In genomic region chr11:33204966-33205365, GRCm38 (mm10) we compare ENCODE assay signal across 22 mouse cellular contexts. TPM values are rescaled to one million over a fixed set of nuclear protein-coding genes. Genes with fewer than 3 reads are reported as not detected.
DNase-seq lines count a peak whose midpoint lies in the region; ATAC-seq lines count a peak whose summit lies in the region.
"Had no signal": no experiment of that assay in that cellular context is flagged by ENCODE, and none has a peak within 500 bp of the region (broad histone marks: within the 10 kb centered on the region; RNA-seq: fewer than 3 reads in every experiment).

No protein-coding gene starts in this region.

- H3K9me3 ChIP-seq in midbrain, embryonic 10.5 days (replicated peaks), result no peaks in the 10 kb centered on the region
- H3K9me3 ChIP-seq in midbrain, embryonic 16.5 days (replicated peaks; ENCODE audit: control insufficient read depth, low read length, poor library complexity, severe bottlenecking), result no peaks in the 10 kb centered on the region
- H3K9me3 ChIP-seq in embryonic facial prominence, embryonic 10.5 days, result no peaks in the 10 kb centered on the region
- H3K9me3 ChIP-seq in hindbrain, embryonic 15.5 days, result no peaks in the 10 kb centered on the region
- no peaks in the 10 kb centered on the region for H3K9me3 ChIP-seq in neural tube, embryonic 13.5 days
- H3K9me3 ChIP-seq: forebrain, embryonic 13.5 days; midbrain, embryonic 13.5 days had no signal

- H3K4me2 ChIP-seq in midbrain, embryonic 16.5 days (ENCODE audit: low read length), result no peak overlapping the region
- peak overlapping the region; percentile 52 for H3K4me2 ChIP-seq in hindbrain, embryonic 15.5 days
- peak overlapping the region; percentile 49 for H3K4me2 ChIP-seq in neural tube, embryonic 13.5 days
- H3K4me2 ChIP-seq: liver, embryonic 11.5 days had no signal

- ATAC-seq in midbrain, embryonic 16.5 days, result no peak
- ATAC-seq in hindbrain, embryonic 15.5 days (ENCODE audit: low FRiP score, low read depth), result no peak; the same call in 1 of the 2 replicates
- ATAC-seq in neural tube, embryonic 13.5 days (ENCODE audit: low read depth), result no peak
- ATAC-seq: forebrain, embryonic 13.5 days; midbrain, embryonic 13.5 days had no signal

- peak; percentile 41 for DNase-seq in midbrain, embryonic 10.5 days (ENCODE audit: low spot score)
- peak; percentile 36 for DNase-seq in embryonic facial prominence, embryonic 10.5 days (ENCODE audit: low spot score)
- DNase-seq in layer of hippocampus, postnatal 14 days (ENCODE audit: low spot score in 2 of 2), result no peak
- DNase-seq in heart, adult 11 months, result no peak
- DNase-seq in thymus, postnatal 4 days, result no peak
- DNase-seq: kidney, adult 9 months; thymus, adult 18-20 months had no signal

- 5% methylated on average over 3 of the region's 3 CpGs for WGBS in midbrain, embryonic 10.5 days
- 6% methylated on average over 3 of the region's 3 CpGs for WGBS in midbrain, embryonic 16.5 days
- 2% methylated on average over 3 of the region's 3 CpGs for WGBS in embryonic facial prominence, embryonic 10.5 days
- WGBS in hindbrain, embryonic 15.5 days, result 12% methylated on average over 3 of the region's 3 CpGs
- 5% methylated on average over 3 of the region's 3 CpGs for WGBS in neural tube, embryonic 13.5 days

- peaks cover 51% of the 10 kb centered on the region for H3K4me1 ChIP-seq in midbrain, embryonic 10.5 days
- peaks cover 2% of the 10 kb centered on the region; the same call in 1 of the 2 replicates for H3K4me1 ChIP-seq in midbrain, embryonic 16.5 days (ENCODE audit: control insufficient read depth, insufficient read depth, low read length)
- H3K4me1 ChIP-seq in embryonic facial prominence, embryonic 10.5 days, result peaks cover 46% of the 10 kb centered on the region
- peaks cover 35% of the 10 kb centered on the region for H3K4me1 ChIP-seq in hindbrain, embryonic 15.5 days (replicated peaks)
- peaks cover 57% of the 10 kb centered on the region for H3K4me1 ChIP-seq in neural tube, embryonic 13.5 days (replicated peaks)

- peaks cover 89% of the 10 kb centered on the region for H3K27me3 ChIP-seq in midbrain, embryonic 10.5 days (ENCODE audit: low read depth, poor library complexity, severe bottlenecking)
- peaks cover 34% of the 10 kb centered on the region for H3K27me3 ChIP-seq in midbrain, embryonic 16.5 days (ENCODE audit: control insufficient read depth, insufficient read depth, low read depth, low read length)
- peaks cover 100% of the 10 kb centered on the region for H3K27me3 ChIP-seq in embryonic facial prominence, embryonic 10.5 days (replicated peaks; ENCODE audit: low read depth, poor library complexity, severe bottlenecking)
- H3K27me3 ChIP-seq in hindbrain, embryonic 15.5 days, result peaks cover 34% of the 10 kb centered on the region
- H3K27me3 ChIP-seq in neural tube, embryonic 13.5 days, result peaks cover 77% of the 10 kb centered on the region

- H3K4me3 ChIP-seq in midbrain, embryonic 10.5 days, result peak overlapping the region; percentile 2; the same call in 1 of the 2 replicates
- H3K4me3 ChIP-seq in midbrain, embryonic 16.5 days (ENCODE audit: low read depth, low read length), result no peak overlapping the region
- H3K4me3 ChIP-seq in embryonic facial prominence, embryonic 10.5 days, result no peak overlapping the region; the same call in 1 of the 2 replicates
- peak overlapping the region; percentile 40 for H3K4me3 ChIP-seq in hindbrain, embryonic 15.5 days
- H3K4me3 ChIP-seq in neural tube, embryonic 13.5 days, result peak overlapping the region; percentile 53

- no peaks in the 10 kb centered on the region for H3K36me3 ChIP-seq in midbrain, embryonic 10.5 days
- no peaks in the 10 kb centered on the region for H3K36me3 ChIP-seq in midbrain, embryonic 16.5 days (ENCODE audit: control insufficient read depth, insufficient read depth, low read length)
- H3K36me3 ChIP-seq in embryonic facial prominence, embryonic 10.5 days (replicated peaks), result no peaks in the 10 kb centered on the region
- H3K36me3 ChIP-seq in hindbrain, embryonic 15.5 days, result no peaks in the 10 kb centered on the region
- no peaks in the 10 kb centered on the region for H3K36me3 ChIP-seq in neural tube, embryonic 13.5 days
- H3K36me3 ChIP-seq: G1E; midbrain, embryonic 13.5 days had no signal

- no peak overlapping the region for H3K27ac ChIP-seq in midbrain, embryonic 10.5 days (replicated peaks)
- H3K27ac ChIP-seq in midbrain, embryonic 16.5 days (ENCODE audit: low read length), result no peak overlapping the region
- no peak overlapping the region for H3K27ac ChIP-seq in embryonic facial prominence, embryonic 10.5 days (replicated peaks)
- H3K27ac ChIP-seq in hindbrain, embryonic 15.5 days (replicated peaks), result peak overlapping the region; percentile 72; the same call in 1 of the 2 replicates
- peak overlapping the region; percentile 88 for H3K27ac ChIP-seq in neural tube, embryonic 13.5 days (replicated peaks)
- H3K27ac ChIP-seq: forebrain, embryonic 13.5 days; macrophage; midbrain, embryonic 13.5 days had no signal

- no peak overlapping the region for H3K9ac ChIP-seq in midbrain, embryonic 16.5 days (ENCODE audit: low read depth, low read length)
- H3K9ac ChIP-seq in hindbrain, embryonic 15.5 days, result peak overlapping the region; percentile 20; the same call in 1 of the 2 replicates
- H3K9ac ChIP-seq in neural tube, embryonic 13.5 days, result peak overlapping the region; percentile 79
- H3K9ac ChIP-seq: forebrain, embryonic 13.5 days; midbrain, embryonic 13.5 days had no signal

RNA-seq across cellular contexts. Expression of gene Tlx3, which starts 1.6 kb away (rescaled TPM):
- 2.0 and 3.3 TPM in 2 replicates for polyA plus RNA-seq in midbrain, embryonic 10.5 days (2016; fragmentation: Nextera tagmentation; extraction: Ambion mirVana)
- polyA plus RNA-seq in midbrain, embryonic 16.5 days (2015; fragmentation: Nextera tagmentation; extraction: Ambion mirVana), result 0.85 and 0.89 TPM in 2 replicates
- 5.0 TPM in 2 replicates for polyA plus RNA-seq in embryonic facial prominence, embryonic 10.5 days (2016; fragmentation: Nextera tagmentation; extraction: Ambion mirVana)
- 15.0 and 18.1 TPM in 2 replicates for polyA plus RNA-seq in hindbrain, embryonic 15.5 days (2015; fragmentation: Nextera tagmentation; extraction: Ambion mirVana)
- polyA plus RNA-seq in neural tube, embryonic 13.5 days (2015; fragmentation: Nextera tagmentation; extraction: Ambion mirVana), result 53.2 and 55.7 TPM in 2 replicates
- total RNA-seq in layer of hippocampus, postnatal 14 days (2021), result not detected
- total RNA-seq: G1E; gastrocnemius, postnatal 4 days; heart, postnatal 4 days; layer of hippocampus, postnatal 36 days; left cerebral cortex, postnatal 25 days had no signal
- polyA plus RNA-seq: forebrain, embryonic 13.5 days; liver, embryonic 11.5 days; lung, adult 2 months; macrophage; stomach, embryonic 14.5 days; urinary bladder, adult 2 months had no signal

RNA-seq across cellular contexts. Expression of gene Npm1, which starts 42.0 kb away (rescaled TPM):
- polyA plus RNA-seq in midbrain, embryonic 10.5 days (2016; fragmentation: Nextera tagmentation; extraction: Ambion mirVana), result 1,028 and 1,324 TPM in 2 replicates
- polyA plus RNA-seq in midbrain, embryonic 16.5 days (2015; fragmentation: Nextera tagmentation; extraction: Ambion mirVana), result 349 and 380 TPM in 2 replicates
- polyA plus RNA-seq in embryonic facial prominence, embryonic 10.5 days (2016; fragmentation: Nextera tagmentation; extraction: Ambion mirVana), result 1,564 and 1,604 TPM in 2 replicates
- 377 and 402 TPM in 2 replicates for polyA plus RNA-seq in hindbrain, embryonic 15.5 days (2015; fragmentation: Nextera tagmentation; extraction: Ambion mirVana)
- 495 and 526 TPM in 2 replicates for polyA plus RNA-seq in neural tube, embryonic 13.5 days (2015; fragmentation: Nextera tagmentation; extraction: Ambion mirVana)
- 100 to 1,000 TPM; 176 to 188 TPM for total RNA-seq in layer of hippocampus, postnatal 14 days (2021)

RNA-seq across cellular contexts. Expression of gene Fgf18, which starts 57.8 kb away (rescaled TPM):
- 6.5 and 8.8 TPM in 2 replicates for polyA plus RNA-seq in midbrain, embryonic 10.5 days (2016; fragmentation: Nextera tagmentation; extraction: Ambion mirVana)
- polyA plus RNA-seq in midbrain, embryonic 16.5 days (2015; fragmentation: Nextera tagmentation; extraction: Ambion mirVana), result 2.7 and 4.8 TPM in 2 replicates
- 2.8 and 3.4 TPM in 2 replicates for polyA plus RNA-seq in embryonic facial prominence, embryonic 10.5 days (2016; fragmentation: Nextera tagmentation; extraction: Ambion mirVana)
- 7.1 and 7.4 TPM in 2 replicates for polyA plus RNA-seq in hindbrain, embryonic 15.5 days (2015; fragmentation: Nextera tagmentation; extraction: Ambion mirVana)
- 10.1 and 10.8 TPM in 2 replicates for polyA plus RNA-seq in neural tube, embryonic 13.5 days (2015; fragmentation: Nextera tagmentation; extraction: Ambion mirVana)
- total RNA-seq in layer of hippocampus, postnatal 14 days (2021), result 1 to 10 TPM; 5.6 to 6.2 TPM
- total RNA-seq: G1E had no signal
- polyA plus RNA-seq: G1E, macrophage had no signal

Comparison
In these comparisons a context has a peak if more than half of its experiments do, and no peak if none do; other contexts are left out.
1. H3K4me3 ChIP-seq: peak in midbrain, embryonic 10.5 days (single experiment), hindbrain, embryonic 15.5 days (single experiment) and neural tube, embryonic 13.5 days (single experiment); none in midbrain, embryonic 16.5 days (single experiment) and embryonic facial prominence, embryonic 10.5 days (single experiment).
2. DNase-seq: peak in midbrain, embryonic 10.5 days (single experiment) and embryonic facial prominence, embryonic 10.5 days (single experiment); none in layer of hippocampus, postnatal 14 days (0 of 2), heart, adult 11 months (single experiment) and thymus, postnatal 4 days (single experiment).
3. H3K27ac ChIP-seq: peak in hindbrain, embryonic 15.5 days (single experiment) and neural tube, embryonic 13.5 days (single experiment); none in midbrain, embryonic 10.5 days (single experiment), midbrain, embryonic 16.5 days (single experiment) and embryonic facial prominence, embryonic 10.5 days (single experiment).